Mouse (Mus musculus): ENCODE results near the gene Fam234b. TPM values are rescaled to one million over a fixed set of nuclear protein-coding genes. Genes with fewer than 3 reads are reported as not detected.

Gene Fam234b
- polyA plus RNA-seq, 1 experiment: 21.0 TPM

GRCm38 (mm10) chr6:135177271-135177670, 20.5 kb upstream of the Fam234b start:
- DNase-seq (ENCODE audit: low read depth, low spot score): no peak

- 41% methylated on average over 3 of the region's 3 CpGs for WGBS
Measured at GRCm38 (mm10) chr6:135178599-135178998, 19.2 kb upstream of the Fam234b start.

GRCm38 (mm10) chr6:135182925-135183324, 14.9 kb upstream of the Fam234b start:
- 44% methylated on average over 5 of the region's 5 CpGs for whole genome bisulfite sequencing
- DNase-seq (ENCODE audit: low read depth, low spot score): no peak

More at GRCm38 (mm10) chr6:135178599-135178998, 19.2 kb upstream of the Fam234b start:
- no peak for DNase-seq (ENCODE audit: low read depth, low spot score)

GRCm38 (mm10) chr6:135183961-135184360, 13.8 kb upstream of the Fam234b start:
- no peak for DNase-seq (ENCODE audit: low read depth, low spot score)
- WGBS: 13% methylated on average over 8 of the region's 8 CpGs

- DNase-seq (ENCODE audit: low read depth, low spot score): no peak
- WGBS: 60% methylated on average over 10 of the region's 10 CpGs
Measured at GRCm38 (mm10) chr6:135187076-135187917, 10.5 kb upstream of the Fam234b start.

- no peak for DNase-seq (ENCODE audit: low read depth, low spot score)
- WGBS: 38% methylated on average over 4 of the region's 4 CpGs
Measured at GRCm38 (mm10) chr6:135188629-135189028, 9.1 kb upstream of the Fam234b start.

- WGBS: 88% methylated on average over 6 of the region's 6 CpGs
- DNase-seq (ENCODE audit: low read depth, low spot score): no peak
Measured at GRCm38 (mm10) chr6:135190122-135190521, 7.7 kb upstream of the Fam234b start.

- DNase-seq (ENCODE audit: low read depth, low spot score): no peak
- 86% methylated on average over 1 of the region's 1 CpGs for WGBS
Measured at GRCm38 (mm10) chr6:135191906-135192305, 5.9 kb upstream of the Fam234b start.

GRCm38 (mm10) chr6:135192993-135193392, 4.8 kb upstream of the Fam234b start:
- 70% methylated on average over 8 of the region's 8 CpGs for WGBS
- DNase-seq (ENCODE audit: low read depth, low spot score): no peak

- no peak for DNase-seq (ENCODE audit: low read depth, low spot score)
- 51% methylated on average over 4 of the region's 4 CpGs for WGBS
Measured at GRCm38 (mm10) chr6:135193733-135194132, 4.0 kb upstream of the Fam234b start.

GRCm38 (mm10) chr6:135194907-135195306, 2.9 kb upstream of the Fam234b start:
- DNase-seq (ENCODE audit: low read depth, low spot score): no peak
- 63% methylated on average over 4 of the region's 4 CpGs for WGBS

- no peak for DNase-seq (ENCODE audit: low read depth, low spot score)
- 70% methylated on average over 8 of the region's 8 CpGs for WGBS
Measured at GRCm38 (mm10) chr6:135196707-135197106, 1.1 kb upstream of the Fam234b start.

- DNase-seq (ENCODE audit: low read depth, low spot score): no peak
- 15% methylated on average over 7 of the region's 7 CpGs for WGBS
Measured at GRCm38 (mm10) chr6:135197446-135197845, 331 bp upstream of the Fam234b start.

- 46% methylated on average over 6 of the region's 6 CpGs for WGBS
- no peak for DNase-seq (ENCODE audit: low read depth, low spot score)
Measured at GRCm38 (mm10) chr6:135198726-135199125, 949 bp downstream of the Fam234b start.

GRCm38 (mm10) chr6:135200122-135200957, 2.6 kb downstream of the Fam234b start:
- peak; percentile 46 for DNase-seq (ENCODE audit: low read depth, low spot score)
- 42% methylated on average over 16 of the region's 16 CpGs for WGBS

- WGBS: 91% methylated on average over 6 of the region's 6 CpGs
- DNase-seq (ENCODE audit: low read depth, low spot score): no peak
Measured at GRCm38 (mm10) chr6:135202668-135203067, 4.9 kb downstream of the Fam234b start.

GRCm38 (mm10) chr6:135203737-135204136, 6.0 kb downstream of the Fam234b start:
- DNase-seq (ENCODE audit: low read depth, low spot score): no peak
- 67% methylated on average over 6 of the region's 6 CpGs for WGBS

GRCm38 (mm10) chr6:135204869-135205268, 7.1 kb downstream of the Fam234b start:
- no peak for DNase-seq (ENCODE audit: low read depth, low spot score)
- 65% methylated on average over 4 of the region's 4 CpGs for WGBS

- no peak for DNase-seq (ENCODE audit: low read depth, low spot score)
Measured at GRCm38 (mm10) chr6:135205802-135206201, 8.0 kb downstream of the Fam234b start.

GRCm38 (mm10) chr6:135206909-135207308, 9.1 kb downstream of the Fam234b start:
- DNase-seq (ENCODE audit: low read depth, low spot score): no peak
- WGBS: 87% methylated on average over 8 of the region's 8 CpGs

More at GRCm38 (mm10) chr6:135205802-135206201, 8.0 kb downstream of the Fam234b start:
- 59% methylated on average over 4 of the region's 4 CpGs for WGBS

GRCm38 (mm10) chr6:135211169-135211568, 13.4 kb downstream of the Fam234b start:
- no peak for DNase-seq (ENCODE audit: low read depth, low spot score)
- 79% methylated on average over 7 of the region's 7 CpGs for WGBS
